Mouse (Mus musculus) hematopoietic multipotent progenitor cell, adult 10-12 weeks (in vitro differentiated cells): Measurements from ENCODE around the gene Zfp874b. TPM values are rescaled to one million over a fixed set of nuclear protein-coding genes. Genes with fewer than 3 reads are reported as not detected.

ENCODE experiments used
- polyA plus RNA-seq: library from polyadenylated mRNA; stranded (reverse); fragments of >175 nt; gene quantifications from 2 replicates; pipeline ENCODE4 v1.2.3, GENCODE M21; 2012; ENCODE audit warnings: low replicate concordance

Gene Zfp874b
- 0.56 and 1.0 TPM in 2 replicates for polyA plus RNA-seq

DNA sequence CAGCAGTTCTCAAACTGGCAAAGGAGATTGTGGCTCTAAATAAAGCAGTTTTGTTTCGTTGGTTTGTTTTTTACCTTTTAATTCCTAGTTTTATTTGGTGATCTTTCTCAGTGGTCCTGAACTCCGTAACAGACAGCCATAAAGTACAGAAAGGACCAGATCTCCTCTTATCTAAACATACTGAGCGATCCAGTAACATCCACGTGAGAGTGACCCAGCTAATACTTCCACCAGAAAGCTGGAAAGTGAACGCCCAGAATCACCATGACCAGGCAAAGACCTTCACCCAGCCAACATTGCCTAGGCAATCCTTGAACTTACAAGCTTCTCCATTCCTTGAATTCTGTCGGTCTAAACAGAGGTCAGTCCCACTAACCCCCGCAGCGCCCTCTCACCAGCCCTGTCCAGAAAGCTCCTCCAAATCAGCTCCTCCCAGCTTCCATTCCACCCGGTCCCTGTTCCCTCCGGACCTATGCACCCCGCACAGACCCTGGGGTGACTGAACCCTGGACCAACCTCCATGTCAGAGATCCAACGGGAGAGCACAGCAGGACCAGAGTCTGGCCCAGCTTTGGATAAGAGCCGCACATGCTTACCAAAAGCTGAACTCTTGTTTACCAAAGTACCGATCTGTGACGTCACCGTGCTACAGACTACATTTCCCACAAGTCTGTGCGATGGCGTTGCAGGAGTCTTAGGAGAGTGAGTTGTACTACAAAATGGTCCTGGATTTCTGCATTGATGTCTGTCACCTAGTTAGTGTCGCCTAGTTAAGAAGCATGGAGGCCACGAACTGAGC lies at the start of gene Zfp874b:
Gene Zfp874b, minus strand, starts transcription at position 634 of the 799 bp plus-strand sequence.

DNA sequence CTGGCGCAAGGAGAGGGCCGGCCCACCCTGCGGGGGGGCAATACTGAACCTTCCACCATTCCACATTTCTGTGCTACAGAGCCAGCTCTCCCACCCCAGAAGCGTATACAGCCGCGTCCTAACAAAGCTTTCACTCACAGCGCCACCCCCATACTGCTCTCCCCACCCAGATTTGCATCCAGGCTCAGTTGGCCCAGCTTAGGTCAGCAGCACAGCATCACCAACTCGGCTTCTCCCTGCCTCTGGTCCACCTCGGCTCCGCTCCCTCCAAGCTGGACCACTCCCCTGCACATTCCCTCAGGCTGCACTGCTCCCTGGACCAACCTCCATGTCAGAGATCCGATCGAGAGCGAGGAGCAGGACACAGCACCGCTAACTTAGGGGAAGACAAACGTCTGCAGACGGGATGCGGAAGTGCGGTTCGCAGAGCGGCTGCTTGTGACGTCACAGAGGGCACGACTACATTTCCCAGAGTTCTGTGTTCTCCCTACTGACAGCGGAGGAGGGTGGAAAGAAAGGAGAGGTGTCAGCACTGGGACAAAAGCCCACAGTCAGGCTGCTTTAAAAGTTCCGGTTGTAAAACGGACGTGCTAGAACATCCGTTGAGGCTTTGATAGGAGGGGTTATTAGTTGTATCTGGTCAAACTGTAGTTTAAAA lies 41.8 kb upstream of the Zfp874b start, which contains the start of the genes Gm26965 and Zfp87:
Gene Gm26965, minus strand, starts transcription at position 399 of the 658 bp plus-strand sequence.
Gene Zfp87, minus strand, starts transcription at position 425 of the 658 bp plus-strand sequence.

DNA sequence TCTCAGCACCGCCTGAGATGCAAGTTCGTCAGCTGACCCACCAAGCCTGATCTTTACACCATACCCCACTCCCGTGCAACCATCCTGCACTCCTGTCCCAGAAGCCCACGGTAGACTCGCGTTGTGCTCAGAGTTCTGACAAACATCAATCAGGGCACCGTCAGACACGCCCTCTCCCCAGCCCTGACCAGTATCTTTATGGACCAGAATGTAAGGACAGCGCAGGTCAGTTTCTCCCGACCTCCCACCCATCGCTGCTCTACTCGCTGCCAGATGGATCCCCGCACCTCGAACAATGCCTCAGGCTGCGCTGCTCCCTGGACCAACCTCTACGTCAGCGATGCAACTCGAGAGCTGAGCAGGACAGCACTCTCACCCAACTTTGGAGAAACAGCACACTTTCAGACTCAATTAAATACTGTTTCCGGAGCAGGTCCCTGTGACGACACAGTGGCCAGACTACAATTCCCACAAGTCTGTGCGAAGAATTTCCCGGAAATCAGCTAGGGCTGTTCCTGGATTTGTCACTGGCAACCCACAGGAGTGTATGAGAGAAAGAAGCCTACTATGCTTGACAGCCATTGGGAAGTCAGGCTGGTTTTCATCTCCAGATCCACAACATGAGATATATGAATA lies 16.1 kb upstream of the Zfp874b start, which contains the start of gene Zfp58:
Gene Zfp58, minus strand, starts transcription at position 472 of the 636 bp plus-strand sequence.

DNA sequence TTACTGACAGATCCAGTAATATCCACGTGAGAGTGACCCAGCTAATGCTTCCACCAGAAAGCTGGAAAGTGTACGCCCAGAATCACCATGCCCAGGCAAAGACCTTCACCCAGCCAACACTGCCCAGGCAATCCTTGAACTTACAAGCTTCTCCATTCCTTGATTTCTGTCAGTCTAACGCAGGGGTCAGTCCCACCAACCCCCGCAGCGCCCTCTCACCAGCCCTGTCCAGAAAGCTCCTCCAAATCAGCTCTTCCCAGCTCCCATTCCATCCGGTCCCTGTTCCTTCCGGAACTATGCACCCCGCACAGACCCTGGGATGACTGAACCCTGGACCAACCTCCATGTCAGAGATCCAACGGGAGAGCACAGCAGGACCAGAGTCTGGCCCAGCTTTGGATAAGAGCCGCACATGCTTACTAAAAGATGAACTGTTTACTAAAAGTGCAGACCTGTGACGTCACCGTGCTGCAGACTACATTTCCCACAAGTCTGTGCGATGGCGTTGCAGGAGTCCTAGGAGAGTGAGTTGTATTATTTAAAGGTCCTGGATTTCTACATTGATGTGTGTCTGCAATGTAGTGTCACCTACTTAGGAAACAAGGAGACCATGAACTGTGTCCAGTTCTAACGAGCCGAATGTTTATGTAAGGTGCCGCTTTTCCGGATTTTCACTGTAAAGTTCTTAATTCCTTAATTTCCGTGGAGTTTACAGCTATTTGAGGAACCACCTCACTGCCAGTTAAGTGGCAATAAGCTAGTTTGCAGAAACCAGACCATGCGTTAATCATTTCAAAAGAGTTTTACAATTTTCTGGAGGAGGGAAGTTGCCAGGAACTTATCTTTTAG lies 32.7 kb downstream of the Zfp874b start, which contains the start of gene Zfp874a:
Gene Zfp874a, minus strand, starts transcription at position 453 of the 849 bp plus-strand sequence.

Other genes starting within 250 kb of the Zfp874b start
- gene Zfp458, start 205.8 kb downstream of the Zfp874b start, polyA plus RNA-seq: 0.04 and 0.48 TPM in 2 replicates
- gene Zfp457, start 177.8 kb downstream of the Zfp874b start, polyA plus RNA-seq: 0.51 TPM in 1 of 2 replicates, not detected in the other
- gene Zfp595, start 151.7 kb downstream of the Zfp874b start, polyA plus RNA-seq: 0.24 and 0.64 TPM in 2 replicates
- gene Gm28044, start 123.7 kb downstream of the Zfp874b start, polyA plus RNA-seq: not detected in 2 replicates
- 0.21 and 0.54 TPM in 2 replicates for gene Zfp953, start 123.7 kb downstream of the Zfp874b start, polyA plus RNA-seq
- not detected in 2 replicates for gene Gm28041, start 108.5 kb downstream of the Zfp874b start, polyA plus RNA-seq
- gene Zfp456, start 108.4 kb downstream of the Zfp874b start, polyA plus RNA-seq: 0.11 and 0.29 TPM in 2 replicates
- gene Zfp429, start 84.4 kb downstream of the Zfp874b start, polyA plus RNA-seq: 4.1 and 8.4 TPM in 2 replicates
- 0.10 and 0.43 TPM in 2 replicates for gene Zfp459, start 62.8 kb downstream of the Zfp874b start, polyA plus RNA-seq
- gene Zfp874a, start 32.6 kb downstream of the Zfp874b start, polyA plus RNA-seq: 0.43 and 0.45 TPM in 2 replicates
- gene Zfp58, start 16.3 kb upstream of the Zfp874b start, polyA plus RNA-seq: 0.13 and 1.1 TPM in 2 replicates
- not detected in 2 replicates for gene Gm26965, start 41.9 kb upstream of the Zfp874b start, polyA plus RNA-seq
- 1.3 and 2.3 TPM in 2 replicates for gene Zfp87, start 41.9 kb upstream of the Zfp874b start, polyA plus RNA-seq
- 0.66 and 0.73 TPM in 2 replicates for gene Zfp748, start 69.6 kb upstream of the Zfp874b start, polyA plus RNA-seq
- gene Zfp729b, start 125.4 kb upstream of the Zfp874b start, polyA plus RNA-seq: 0.29 and 1.1 TPM in 2 replicates
- not detected in 2 replicates for gene Gm49345, start 153.5 kb upstream of the Zfp874b start, polyA plus RNA-seq
- 0.33 and 0.49 TPM in 2 replicates for gene Zfp729a, start 153.5 kb upstream of the Zfp874b start, polyA plus RNA-seq
- 0.21 and 2.1 TPM in 2 replicates for gene Zfp738, start 202.8 kb upstream of the Zfp874b start, polyA plus RNA-seq
- 0.53 and 1.8 TPM in 2 replicates for gene Zfp65, start 244.9 kb upstream of the Zfp874b start, polyA plus RNA-seq